Mouse (Mus musculus) heart, adult 11 months (tissue): ENCODE measurements around the gene Mapkapk5.

Experiments used
- DNase-seq: peaks from one replicate; pipeline ENCODE4 v3.0.0; 2022

The Mapkapk5 gene

GRCm38 (mm10) chr5:121484801-121485200 lies 60.9 kb downstream of the Mapkapk5 start:
- no peak for DNase-seq

GRCm38 (mm10) chr5:121477680-121478079 lies 68.0 kb downstream of the Mapkapk5 start:
- no peak for DNase-seq

- DNase-seq, result no peak
These were observed 69.7 kb downstream of the Mapkapk5 start for GRCm38 (mm10) chr5:121476040-121476439.
